Mouse (Mus musculus): ENCODE measurements at regions not wholly inside any gene's neighbourhood (a gene's known extent, or its start where the extent isn't known, plus 50 kb on each side); places are given as distances from the start of the nearest gene placed in this dataset.

GRCm38 (mm10) chr8:115850552-115850951, 143.0 kb upstream of the Maf start:
- no peaks in the 10 kb centered on the region for H3K27me3 ChIP-seq (ENCODE audit: control insufficient read depth, insufficient read depth, low read length)
- H3K9me3 ChIP-seq (replicated peaks; ENCODE audit: control insufficient read depth, low read length), result no peaks in the 10 kb centered on the region
- no peak for ATAC-seq (replicated peaks; ENCODE audit: insufficient number of reproducible peaks, low FRiP score, low TSS enrichment, low read depth)
- no peak overlapping the region for H3K27ac ChIP-seq (replicated peaks; ENCODE audit: low read depth, low read length)
- H3K4me3 ChIP-seq (ENCODE audit: low read depth, low read length), result no peak overlapping the region
- no peak overlapping the region for H3K9ac ChIP-seq (replicated peaks; ENCODE audit: low read length)
- DNase-seq (ENCODE audit: low spot score), result no peak
- H3K4me1 ChIP-seq (ENCODE audit: control insufficient read depth, insufficient read depth, low read length), result no peaks in the 10 kb centered on the region
- WGBS, result 80% methylated on average over 1 of the region's 1 CpGs
- H3K4me2 ChIP-seq (ENCODE audit: low read depth, low read length), result no peak overlapping the region
- H3K36me3 ChIP-seq (replicated peaks; ENCODE audit: control insufficient read depth, insufficient read depth, low read depth, low read length), result no peaks in the 10 kb centered on the region

GRCm38 (mm10) chr8:115833391-115833790, 125.8 kb upstream of the Maf start:
- Histone ChIP-seq H3K27ac (replicated peaks; ENCODE audit: low read depth, low read length) (no peak overlapping the region), H3K4me2 (ENCODE audit: low read depth, low read length) (no peak overlapping the region), H3K9ac (replicated peaks; ENCODE audit: low read length) (no peak overlapping the region), H3K4me3 (ENCODE audit: low read depth, low read length) (no peak overlapping the region), H3K27me3 (ENCODE audit: control insufficient read depth, insufficient read depth, low read length) (no peaks in the 10 kb centered on the region), H3K36me3 (replicated peaks; ENCODE audit: control insufficient read depth, insufficient read depth, low read depth, low read length) (no peaks in the 10 kb centered on the region), H3K9me3 (replicated peaks; ENCODE audit: control insufficient read depth, low read length) (no peaks in the 10 kb centered on the region), H3K4me1 (ENCODE audit: control insufficient read depth, insufficient read depth, low read length) (no peaks in the 10 kb centered on the region)
- DNase-seq (ENCODE audit: low spot score) (no peak), ATAC-seq (replicated peaks; ENCODE audit: insufficient number of reproducible peaks, low FRiP score, low TSS enrichment, low read depth) (no peak)

- Histone ChIP-seq H3K27ac (replicated peaks; ENCODE audit: low read depth, low read length) (no peak overlapping the region), H3K9ac (replicated peaks; ENCODE audit: low read length) (no peak overlapping the region), H3K36me3 (replicated peaks; ENCODE audit: control insufficient read depth, insufficient read depth, low read depth, low read length) (no peaks in the 10 kb centered on the region), H3K4me2 (ENCODE audit: low read depth, low read length) (no peak overlapping the region), H3K9me3 (replicated peaks; ENCODE audit: control insufficient read depth, low read length) (no peaks in the 10 kb centered on the region), H3K4me1 (ENCODE audit: control insufficient read depth, insufficient read depth, low read length) (no peaks in the 10 kb centered on the region), H3K27me3 (ENCODE audit: control insufficient read depth, insufficient read depth, low read length) (no peaks in the 10 kb centered on the region), H3K4me3 (ENCODE audit: low read depth, low read length) (no peak overlapping the region)
- ATAC-seq (replicated peaks; ENCODE audit: insufficient number of reproducible peaks, low FRiP score, low TSS enrichment, low read depth) (no peak), DNase-seq (ENCODE audit: low spot score) (no peak)
- WGBS, result 31% methylated on average over 1 of the region's 1 CpGs
These were observed 124.1 kb upstream of the Maf start for GRCm38 (mm10) chr8:115831675-115832074.

GRCm38 (mm10) chr8:115830012-115830662, 122.5 kb upstream of the Maf start:
- no peak for DNase-seq (ENCODE audit: low spot score)
- 74% methylated on average over 4 of the region's 4 CpGs for WGBS
- H3K4me2 ChIP-seq (ENCODE audit: low read depth, low read length), result no peak overlapping the region
- ATAC-seq (replicated peaks; ENCODE audit: insufficient number of reproducible peaks, low FRiP score, low TSS enrichment, low read depth), result no peak
- no peaks in the 10 kb centered on the region for H3K36me3 ChIP-seq (replicated peaks; ENCODE audit: control insufficient read depth, insufficient read depth, low read depth, low read length)
- no peaks in the 10 kb centered on the region for H3K9me3 ChIP-seq (replicated peaks; ENCODE audit: control insufficient read depth, low read length)
- H3K4me3 ChIP-seq (ENCODE audit: low read depth, low read length), result no peak overlapping the region
- H3K27ac ChIP-seq (replicated peaks; ENCODE audit: low read depth, low read length), result no peak overlapping the region
- H3K4me1 ChIP-seq (ENCODE audit: control insufficient read depth, insufficient read depth, low read length), result no peaks in the 10 kb centered on the region
- H3K9ac ChIP-seq (replicated peaks; ENCODE audit: low read length), result no peak overlapping the region
- no peaks in the 10 kb centered on the region for H3K27me3 ChIP-seq (ENCODE audit: control insufficient read depth, insufficient read depth, low read length)

- no peak for ATAC-seq (replicated peaks; ENCODE audit: insufficient number of reproducible peaks, low FRiP score, low TSS enrichment, low read depth)
- Histone ChIP-seq H3K27me3 (ENCODE audit: control insufficient read depth, insufficient read depth, low read length) (no peaks in the 10 kb centered on the region), H3K36me3 (replicated peaks; ENCODE audit: control insufficient read depth, insufficient read depth, low read depth, low read length) (no peaks in the 10 kb centered on the region), H3K27ac (replicated peaks; ENCODE audit: low read depth, low read length) (no peak overlapping the region), H3K9me3 (replicated peaks; ENCODE audit: control insufficient read depth, low read length) (no peaks in the 10 kb centered on the region), H3K4me3 (ENCODE audit: low read depth, low read length) (no peak overlapping the region), H3K4me2 (ENCODE audit: low read depth, low read length) (no peak overlapping the region), H3K4me1 (ENCODE audit: control insufficient read depth, insufficient read depth, low read length) (no peaks in the 10 kb centered on the region), H3K9ac (replicated peaks; ENCODE audit: low read length) (no peak overlapping the region)
- DNase-seq (ENCODE audit: low spot score), result no peak
- 78% methylated on average over 3 of the region's 3 CpGs for WGBS
These were observed 118.9 kb upstream of the Maf start for GRCm38 (mm10) chr8:115826516-115826915.

- no peaks in the 10 kb centered on the region for H3K4me1 ChIP-seq (ENCODE audit: control insufficient read depth, insufficient read depth, low read length)
- H3K9ac ChIP-seq (replicated peaks; ENCODE audit: low read length), result no peak overlapping the region
- ATAC-seq (replicated peaks; ENCODE audit: insufficient number of reproducible peaks, low FRiP score, low TSS enrichment, low read depth) (no peak), DNase-seq (ENCODE audit: low spot score) (no peak)
- no peaks in the 10 kb centered on the region for H3K36me3 ChIP-seq (replicated peaks; ENCODE audit: control insufficient read depth, insufficient read depth, low read depth, low read length)
- WGBS, result 67% methylated on average over 5 of the region's 5 CpGs
- H3K27ac ChIP-seq (replicated peaks; ENCODE audit: low read depth, low read length), result no peak overlapping the region
- H3K9me3 ChIP-seq (replicated peaks; ENCODE audit: control insufficient read depth, low read length), result no peaks in the 10 kb centered on the region
- no peak overlapping the region for H3K4me2 ChIP-seq (ENCODE audit: low read depth, low read length)
- H3K4me3 ChIP-seq (ENCODE audit: low read depth, low read length), result no peak overlapping the region
- no peaks in the 10 kb centered on the region for H3K27me3 ChIP-seq (ENCODE audit: control insufficient read depth, insufficient read depth, low read length)
These were observed 118.4 kb upstream of the Maf start for GRCm38 (mm10) chr8:115825899-115826502.

GRCm38 (mm10) chr8:115824478-115824785, 116.8 kb upstream of the Maf start:
- H3K9ac ChIP-seq (replicated peaks; ENCODE audit: low read length), result no peak overlapping the region
- no peak overlapping the region for H3K4me3 ChIP-seq (ENCODE audit: low read depth, low read length)
- H3K4me1 ChIP-seq (ENCODE audit: control insufficient read depth, insufficient read depth, low read length), result no peaks in the 10 kb centered on the region
- no peaks in the 10 kb centered on the region for H3K36me3 ChIP-seq (replicated peaks; ENCODE audit: control insufficient read depth, insufficient read depth, low read depth, low read length)
- DNase-seq (ENCODE audit: low spot score) (no peak), ATAC-seq (replicated peaks; ENCODE audit: insufficient number of reproducible peaks, low FRiP score, low TSS enrichment, low read depth) (no peak)
- no peaks in the 10 kb centered on the region for H3K9me3 ChIP-seq (replicated peaks; ENCODE audit: control insufficient read depth, low read length)
- WGBS, result 81% methylated on average over 6 of the region's 6 CpGs
- H3K27me3 ChIP-seq (ENCODE audit: control insufficient read depth, insufficient read depth, low read length), result no peaks in the 10 kb centered on the region
- no peak overlapping the region for H3K4me2 ChIP-seq (ENCODE audit: low read depth, low read length)
- H3K27ac ChIP-seq (replicated peaks; ENCODE audit: low read depth, low read length), result no peak overlapping the region

GRCm38 (mm10) chr8:115823673-115824477, 116.3 kb upstream of the Maf start:
- 50% methylated on average over 8 of the region's 8 CpGs for WGBS
- DNase-seq (ENCODE audit: low spot score) (peak; percentile 36), ATAC-seq (replicated peaks; ENCODE audit: insufficient number of reproducible peaks, low FRiP score, low TSS enrichment, low read depth) (no peak)
- Histone ChIP-seq H3K4me2 (ENCODE audit: low read depth, low read length) (no peak overlapping the region), H3K4me1 (ENCODE audit: control insufficient read depth, insufficient read depth, low read length) (no peaks in the 10 kb centered on the region), H3K4me3 (ENCODE audit: low read depth, low read length) (no peak overlapping the region), H3K9ac (replicated peaks; ENCODE audit: low read length) (no peak overlapping the region), H3K27me3 (ENCODE audit: control insufficient read depth, insufficient read depth, low read length) (no peaks in the 10 kb centered on the region), H3K36me3 (replicated peaks; ENCODE audit: control insufficient read depth, insufficient read depth, low read depth, low read length) (no peaks in the 10 kb centered on the region), H3K9me3 (replicated peaks; ENCODE audit: control insufficient read depth, low read length) (no peaks in the 10 kb centered on the region), H3K27ac (replicated peaks; ENCODE audit: low read depth, low read length) (no peak overlapping the region)

Measured in embryonic facial prominence, embryonic 11.5 days (tissue).